Mouse (Mus musculus) limb, embryonic 12.5 days (tissue): Measurements from ENCODE around the gene Rpe65. TPM values are rescaled to one million over a fixed set of nuclear protein-coding genes. Genes with fewer than 3 reads are reported as not detected.
A peak's percentile ranks its signal among the peaks of the same experiment; 100 is the strongest.

Experiments used
- ATAC-seq: fragments of 200-750 bp; cut with Nextera tagmentation; 2 replicates; pipeline ENCODE4 v1.8.0; 2017; ENCODE audit warnings: low read depth, moderate TSS enrichment; ENCODE audit not compliant: insufficient number of reproducible peaks, insufficient read depth, low FRiP score, low TSS enrichment
- H3K27ac ChIP-seq: fragments of 300-500 bp; sonication (generic); 2 replicates; pipeline ENCODE4 v1.5.1; 2016; ENCODE audit warnings: mild to moderate bottlenecking, moderate library complexity
- H3K27me3 ChIP-seq: fragments of 300-500 bp; sonication (generic); 2 replicates; pipeline ENCODE4 v1.6.1; 2016; ENCODE audit warnings: mild to moderate bottlenecking, moderate library complexity
- H3K36me3 ChIP-seq: fragments of 300-500 bp; sonication (generic); 2 replicates; pipeline ENCODE4 v1.6.1; 2016; ENCODE audit warnings: mild to moderate bottlenecking, moderate library complexity
- H3K4me1 ChIP-seq: fragments of 300-500 bp; sonication (generic); replicated peaks from 2 replicates; pipeline ENCODE4 v1.6.1; 2016
- H3K4me2 ChIP-seq: fragments of 300-500 bp; sonication (generic); 2 replicates; pipeline ENCODE4 v1.6.1; 2016; ENCODE audit warnings: mild to moderate bottlenecking, moderate library complexity
- H3K4me3 ChIP-seq: fragments of 300-500 bp; sonication (generic); replicated peaks from 2 replicates; pipeline ENCODE4 v1.5.1; 2016; ENCODE audit warnings: mild to moderate bottlenecking
- H3K9ac ChIP-seq: fragments of 300-500 bp; sonication (generic); replicated peaks from 2 replicates; pipeline ENCODE4 v1.6.1; 2016; ENCODE audit warnings: mild to moderate bottlenecking, moderate library complexity
- H3K9me3 ChIP-seq: fragments of 300-500 bp; sonication (generic); 2 replicates; pipeline ENCODE4 v1.6.1; 2016; ENCODE audit warnings: mild to moderate bottlenecking, moderate library complexity
- WGBS: fragments of 180-500 bp; shearing (Covaris S2); methylation state at CpG from one replicate; pipeline ENCODE4 v1.1.7; 2016; 5-methylcytosine and 5-hydroxymethylcytosine counted together
- polyA plus RNA-seq: library from polyadenylated mRNA; unstranded; fragments of >200 nt; fragmentation: Nextera tagmentation; extraction: Ambion mirVana; gene quantifications from 2 replicates; pipeline ENCODE4 v1.2.1, GENCODE M21; 2016

Rpe65 gene
- polyA plus RNA-seq: not detected in 2 replicates

- Histone ChIP-seq H3K27me3 (no peaks in the 10 kb centered on the region), H3K27ac (no peak within 1 kb of the TSS), H3K4me2 (no peak within 1 kb of the TSS), H3K9me3 (no peaks in the 10 kb centered on the region), H3K9ac (no peak within 1 kb of the TSS), H3K4me3 (no peak within 1 kb of the TSS), H3K4me1 (no peaks in the 10 kb centered on the region), H3K36me3 (no peaks in the 10 kb centered on the region)
- WGBS: 87% methylated on average over 1 of the region's 1 CpGs
- ATAC-seq: no peak
Observed at GRCm38 (mm10) chr3:159598875-159599274, at the start of gene Rpe65. TSS of gene Rpe65 (plus strand) at chr3:159599175.

DNA sequence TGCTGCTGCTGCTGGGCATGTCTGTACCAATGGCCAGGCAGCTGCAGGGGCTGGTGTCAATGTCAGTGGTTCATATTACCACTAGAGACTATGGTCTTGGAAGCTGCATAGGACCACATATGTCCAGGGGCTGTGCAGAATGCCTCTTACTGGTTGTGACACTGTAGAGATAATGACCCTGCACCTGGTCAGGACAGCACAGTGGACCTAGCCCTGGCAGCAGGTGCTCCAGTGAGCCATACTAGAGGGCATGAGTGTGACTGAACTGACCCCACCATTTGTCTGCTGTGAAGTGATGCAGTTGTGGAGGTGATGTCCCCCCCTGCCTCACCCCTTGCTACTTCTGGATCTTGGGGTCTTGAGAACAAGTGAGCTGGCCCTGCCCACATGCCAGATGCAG is 48.8 kb upstream of the Rpe65 start:
- peak; percentile 71; the same call in 1 of the 2 replicates for ATAC-seq
- no peak overlapping the region for H3K27ac ChIP-seq
- no peaks in the 10 kb centered on the region for H3K9me3 ChIP-seq
- H3K9ac ChIP-seq: no peak overlapping the region
- H3K36me3 ChIP-seq: no peaks in the 10 kb centered on the region
- no peak overlapping the region for H3K4me2 ChIP-seq
- H3K4me1 ChIP-seq: no peaks in the 10 kb centered on the region
- H3K27me3 ChIP-seq: no peaks in the 10 kb centered on the region
- H3K4me3 ChIP-seq: no peak overlapping the region

DNA sequence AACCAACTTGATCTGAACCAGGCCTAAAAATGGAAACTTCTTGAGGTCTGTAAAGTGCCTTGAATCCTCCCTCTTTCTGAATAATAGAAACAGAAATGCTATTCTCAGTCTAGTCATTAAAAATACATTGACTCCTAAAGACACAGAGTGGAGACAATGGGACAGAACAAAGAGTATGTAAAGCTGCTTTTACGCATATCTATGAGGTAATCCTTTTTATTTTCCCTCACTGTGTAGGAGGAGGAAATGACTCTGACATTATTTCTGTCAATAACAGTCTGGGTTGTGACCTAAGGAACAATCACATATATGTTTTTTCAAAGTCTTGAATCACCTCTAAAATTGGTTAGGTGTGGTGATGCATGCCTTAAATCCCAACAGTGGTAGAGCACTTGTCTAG is 16.0 kb downstream of the Rpe65 start:
- 90% methylated on average over 1 of the region's 1 CpGs for WGBS
- H3K27me3 ChIP-seq: no peaks in the 10 kb centered on the region
- H3K36me3 ChIP-seq: no peaks in the 10 kb centered on the region
- H3K27ac ChIP-seq: no peak overlapping the region
- no peak overlapping the region for H3K4me2 ChIP-seq
- no peak overlapping the region for H3K4me3 ChIP-seq
- no peak for ATAC-seq
- no peak overlapping the region for H3K9ac ChIP-seq
- no peaks in the 10 kb centered on the region for H3K4me1 ChIP-seq
- H3K9me3 ChIP-seq: no peaks in the 10 kb centered on the region

DNA sequence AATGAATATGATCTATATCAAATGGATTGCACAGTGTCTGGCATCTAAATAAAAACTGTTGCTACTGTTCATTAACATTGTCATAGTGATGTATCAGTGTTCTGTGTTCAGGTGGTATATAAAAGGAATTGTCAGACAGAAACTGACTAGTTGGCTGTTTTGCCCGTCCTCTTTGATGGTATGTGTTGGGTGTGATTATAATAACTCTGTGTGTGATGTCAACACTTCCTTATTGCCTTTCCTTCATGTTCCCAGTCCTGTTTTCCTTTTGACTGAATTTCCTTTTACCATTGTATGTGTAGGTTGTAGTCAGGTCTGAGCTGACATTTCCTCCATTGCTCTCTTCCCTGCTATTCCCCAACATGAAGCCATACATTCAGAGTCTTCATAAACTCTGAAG is 22.1 kb downstream of the Rpe65 start:
- 62% methylated on average over 1 of the region's 1 CpGs for WGBS
- Histone ChIP-seq H3K27ac (no peak overlapping the region), H3K4me3 (no peak overlapping the region), H3K27me3 (no peaks in the 10 kb centered on the region), H3K4me2 (no peak overlapping the region), H3K9ac (no peak overlapping the region), H3K4me1 (no peaks in the 10 kb centered on the region), H3K9me3 (no peaks in the 10 kb centered on the region), H3K36me3 (no peaks in the 10 kb centered on the region)
- ATAC-seq: no peak

- no peak overlapping the region for H3K9ac ChIP-seq
- H3K4me3 ChIP-seq: no peak overlapping the region
- no peak overlapping the region for H3K27ac ChIP-seq
- no peaks in the 10 kb centered on the region for H3K36me3 ChIP-seq
- WGBS: 74% methylated on average over 1 of the region's 1 CpGs
- H3K4me1 ChIP-seq: no peaks in the 10 kb centered on the region
- H3K4me2 ChIP-seq: no peak overlapping the region
- no peak for ATAC-seq
- H3K9me3 ChIP-seq: no peaks in the 10 kb centered on the region
- H3K27me3 ChIP-seq: no peaks in the 10 kb centered on the region
Observed at GRCm38 (mm10) chr3:159624010-159624409, 25.0 kb downstream of the Rpe65 start.

GRCm38 (mm10) chr3:159660741-159661140 is 61.8 kb downstream of the Rpe65 start:
- ATAC-seq: no peak
- 54% methylated on average over 1 of the region's 1 CpGs for WGBS
- no peaks in the 10 kb centered on the region for H3K9me3 ChIP-seq
- no peaks in the 10 kb centered on the region for H3K4me1 ChIP-seq
- H3K4me2 ChIP-seq: no peak overlapping the region
- no peaks in the 10 kb centered on the region for H3K36me3 ChIP-seq
- no peak overlapping the region for H3K27ac ChIP-seq
- no peak overlapping the region for H3K9ac ChIP-seq
- no peaks in the 10 kb centered on the region for H3K27me3 ChIP-seq
- H3K4me3 ChIP-seq: no peak overlapping the region

- H3K27ac ChIP-seq: no peak overlapping the region
- no peaks in the 10 kb centered on the region for H3K9me3 ChIP-seq
- no peak overlapping the region for H3K4me3 ChIP-seq
- no peaks in the 10 kb centered on the region for H3K36me3 ChIP-seq
- no peaks in the 10 kb centered on the region for H3K4me1 ChIP-seq
- no peak overlapping the region for H3K4me2 ChIP-seq
- no peak overlapping the region for H3K9ac ChIP-seq
- H3K27me3 ChIP-seq: no peaks in the 10 kb centered on the region
- WGBS: 95% methylated on average over 1 of the region's 1 CpGs
- ATAC-seq: no peak
Observed at GRCm38 (mm10) chr3:159663333-159663732, 64.4 kb downstream of the Rpe65 start.

Other genes starting within 250 kb of the Rpe65 start
- 42.1 and 44.5 TPM in 2 replicates for gene Depdc1a, start 103.7 kb upstream of the Rpe65 start, polyA plus RNA-seq
- 165 and 166 TPM in 2 replicates for gene Wls, start 240.5 kb downstream of the Rpe65 start, polyA plus RNA-seq